Mouse (Mus musculus) ovary, postnatal 14 days (tissue): Measurements from ENCODE around the gene 4930539E08Rik.
A peak's percentile ranks its signal among the peaks of the same experiment; 100 is the strongest.

ENCODE experiments used
- DNase-seq: peaks from one replicate; pipeline ENCODE4 v3.0.0; 2022; ENCODE audit warnings: low spot score

The 4930539E08Rik gene

DNA sequence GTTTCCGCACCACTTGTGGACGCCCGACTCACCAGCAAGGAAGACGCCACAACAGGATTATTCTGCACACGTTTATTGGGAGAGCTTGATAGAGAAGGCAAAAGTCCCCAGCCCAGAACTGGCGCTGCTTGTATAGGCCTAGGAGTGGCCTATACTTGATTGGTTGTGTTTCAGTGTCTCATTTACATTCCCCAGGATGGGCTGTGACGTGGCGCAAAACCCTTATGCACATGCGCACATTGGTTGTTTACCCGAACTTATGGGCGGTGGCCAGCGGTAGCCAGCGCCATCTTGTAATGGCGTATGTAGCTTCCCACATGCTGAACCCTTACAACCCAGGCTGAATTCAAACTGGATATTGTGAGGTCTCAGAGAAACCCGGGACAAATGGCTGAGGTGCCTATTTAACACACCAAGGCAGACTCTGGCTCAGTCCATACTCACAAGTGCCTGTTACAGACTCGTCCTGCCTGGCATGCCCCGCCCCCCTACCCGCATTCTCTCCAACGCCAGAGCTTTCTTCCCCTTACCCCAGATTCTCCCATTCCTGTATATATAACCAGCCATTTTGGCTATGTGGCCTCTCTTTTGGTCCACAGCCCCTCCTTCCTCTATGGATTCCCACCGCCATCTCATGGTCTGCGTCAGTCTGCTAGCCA, 19.8 kb downstream of the 4930539E08Rik start:
- DNase-seq = no peak

DNA sequence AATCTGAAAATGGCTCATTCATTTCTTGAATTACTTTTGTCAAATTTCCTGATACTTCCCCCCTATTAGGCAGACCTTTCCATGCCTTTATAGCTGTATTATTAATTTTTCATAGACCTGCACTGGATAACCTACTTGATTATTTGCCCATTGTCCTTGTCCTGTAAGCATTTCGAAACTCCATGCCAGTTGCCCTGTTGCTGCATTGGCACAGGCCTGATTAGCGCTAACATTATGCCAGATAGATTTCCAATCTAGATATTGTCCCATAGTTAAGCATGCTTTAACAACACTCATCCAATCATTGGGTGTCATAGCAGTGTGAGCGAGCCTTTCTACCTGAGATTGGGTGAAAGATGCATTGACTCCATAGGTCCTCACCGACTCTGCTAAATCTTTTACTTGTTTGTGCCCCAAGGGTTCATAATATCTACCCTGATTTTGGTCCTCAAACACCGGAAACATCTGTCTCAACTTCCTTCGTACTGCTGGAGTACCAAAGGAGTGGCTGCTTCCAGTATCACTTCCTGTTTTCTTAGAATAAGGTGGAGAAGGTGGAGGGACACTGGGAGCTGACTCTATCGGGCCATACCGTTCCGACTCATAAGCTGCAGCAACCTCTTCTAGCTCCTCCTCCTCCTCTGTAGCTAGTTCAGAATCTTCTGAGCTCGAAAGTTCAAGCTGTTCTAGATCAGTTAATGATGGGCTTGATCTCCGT, 20.9 kb downstream of the 4930539E08Rik start:
- no peak for DNase-seq

DNA sequence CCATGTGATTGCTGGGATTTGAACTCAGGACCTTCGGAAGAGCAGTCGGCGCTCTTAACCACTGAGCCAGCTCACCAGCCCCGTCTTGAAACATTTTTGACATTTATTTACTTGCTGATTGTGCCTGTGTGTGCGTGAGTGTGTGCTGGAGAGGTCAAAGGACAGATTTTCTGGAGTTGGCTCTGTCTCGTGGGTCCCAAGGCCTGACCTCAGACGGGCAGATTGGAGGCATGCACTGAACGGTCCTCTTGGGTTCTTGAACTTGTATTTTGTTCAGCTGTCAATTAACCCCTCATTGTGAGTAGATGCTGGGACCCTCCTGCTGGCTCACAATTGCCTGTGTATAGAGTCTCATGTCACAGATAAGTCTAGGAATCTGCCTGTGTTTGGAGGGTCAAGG, 28.9 kb downstream of the 4930539E08Rik start:
- DNase-seq = no peak

DNA sequence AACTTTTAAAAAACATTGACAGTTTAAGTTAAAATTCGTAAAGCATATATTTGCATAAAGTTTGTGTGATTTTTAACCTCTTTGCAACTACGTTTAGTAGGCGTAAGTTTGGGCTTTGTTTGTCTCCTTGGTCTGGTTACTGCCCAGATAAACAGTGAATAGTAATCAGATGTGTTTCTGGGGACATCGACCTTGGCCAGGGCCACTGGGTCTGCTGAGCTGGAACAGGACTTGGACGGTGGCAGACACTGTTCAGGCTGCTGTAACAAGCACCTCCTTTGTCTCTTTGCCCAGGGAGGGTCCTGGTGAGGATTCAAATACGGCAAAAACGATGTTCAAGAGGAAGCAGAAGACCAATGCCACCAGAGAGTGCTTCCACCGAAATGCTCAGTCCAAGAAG, 29.9 kb downstream of the 4930539E08Rik start:
- DNase-seq = no peak

DNA sequence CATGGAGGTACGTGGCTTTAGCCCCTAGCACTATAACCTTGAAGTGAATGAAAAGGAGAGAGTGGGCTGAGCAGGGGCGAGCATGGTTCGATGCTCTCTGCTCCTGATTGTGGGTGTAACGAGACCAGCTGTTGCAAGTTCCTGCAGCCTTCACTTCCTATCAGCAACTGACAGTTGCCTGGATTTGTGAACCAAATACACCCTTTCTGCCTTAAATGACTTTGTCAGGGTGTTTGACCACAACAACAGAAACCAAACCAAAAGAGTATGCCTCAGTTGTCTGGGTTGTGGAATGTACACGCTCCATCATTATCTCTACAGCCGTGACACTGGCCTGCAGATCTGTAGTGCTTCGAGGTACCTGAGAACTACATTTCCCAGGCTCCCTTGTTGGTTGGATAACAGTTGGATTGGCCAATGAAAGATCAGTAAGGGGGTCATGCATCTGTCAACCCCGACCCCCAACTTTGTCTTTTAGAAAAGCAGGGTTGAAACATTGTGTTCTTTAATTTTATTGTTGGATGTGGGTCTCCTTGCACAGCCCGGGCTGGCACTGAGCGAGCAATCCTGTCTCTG, 31.1 kb downstream of the 4930539E08Rik start:
- DNase-seq = no peak

DNA sequence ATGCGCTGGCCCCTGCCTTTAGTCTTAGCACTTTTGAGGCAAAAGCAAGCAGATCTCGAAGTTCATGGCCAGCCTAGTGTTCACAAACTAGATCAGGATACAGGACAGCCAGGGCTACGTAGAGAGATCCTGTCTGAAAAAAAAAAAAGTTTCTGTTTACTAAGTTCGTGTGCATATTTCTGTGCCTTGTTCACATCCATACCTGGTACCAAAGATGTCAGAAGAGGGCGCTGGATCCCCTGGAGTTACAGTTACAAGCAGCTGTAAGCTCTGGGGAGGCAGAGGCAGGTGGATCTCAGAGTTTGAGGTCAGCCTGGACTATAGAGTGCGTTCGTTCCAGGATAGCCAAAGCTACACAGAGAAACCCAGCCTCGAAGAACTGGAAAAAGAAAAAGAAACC, 32.3 kb downstream of the 4930539E08Rik start:
- DNase-seq = no peak

DNA sequence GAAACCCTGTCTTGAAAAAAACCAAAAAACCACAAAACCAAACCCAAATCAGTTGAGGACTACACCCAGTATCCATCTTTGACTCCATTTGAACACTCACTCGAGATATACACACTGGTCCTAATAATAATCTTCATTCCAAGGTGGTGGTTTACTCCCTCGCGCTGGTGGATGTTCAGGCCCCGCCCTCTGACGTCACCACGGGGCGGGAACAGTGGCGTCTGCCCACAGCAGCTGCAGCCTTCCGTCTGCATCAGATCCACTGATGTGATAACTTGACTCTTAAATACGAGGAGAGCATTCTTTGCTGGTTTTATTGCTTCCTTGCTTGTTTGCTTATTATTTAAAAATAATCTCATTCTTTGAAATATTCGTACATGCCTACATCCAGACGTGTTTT, 32.8 kb downstream of the 4930539E08Rik start:
- DNase-seq = peak; percentile 54

DNA sequence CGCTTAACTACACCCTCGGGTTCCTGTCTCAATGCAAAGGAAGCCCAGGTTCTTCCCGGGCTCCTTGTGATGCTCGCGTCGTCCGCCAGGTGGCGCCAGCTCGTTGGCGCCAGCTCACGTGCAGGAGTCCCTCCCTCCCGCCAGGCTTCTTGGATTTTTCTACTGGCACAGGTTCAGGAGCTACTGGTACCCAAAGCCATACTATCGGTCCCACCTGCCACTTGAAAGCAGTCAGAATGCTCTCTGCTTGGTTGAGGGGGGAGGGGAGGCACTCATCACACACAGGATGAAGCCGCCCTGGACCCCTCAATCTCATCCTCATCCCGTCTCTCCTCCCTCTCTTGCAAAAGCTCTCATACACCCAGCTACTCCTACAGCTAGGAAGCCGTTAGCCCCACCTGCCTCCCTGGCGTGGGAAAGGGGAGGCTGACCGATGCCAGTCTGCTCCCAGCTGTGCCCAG, 35.2 kb downstream of the 4930539E08Rik start:
- DNase-seq = peak; percentile 78

DNA sequence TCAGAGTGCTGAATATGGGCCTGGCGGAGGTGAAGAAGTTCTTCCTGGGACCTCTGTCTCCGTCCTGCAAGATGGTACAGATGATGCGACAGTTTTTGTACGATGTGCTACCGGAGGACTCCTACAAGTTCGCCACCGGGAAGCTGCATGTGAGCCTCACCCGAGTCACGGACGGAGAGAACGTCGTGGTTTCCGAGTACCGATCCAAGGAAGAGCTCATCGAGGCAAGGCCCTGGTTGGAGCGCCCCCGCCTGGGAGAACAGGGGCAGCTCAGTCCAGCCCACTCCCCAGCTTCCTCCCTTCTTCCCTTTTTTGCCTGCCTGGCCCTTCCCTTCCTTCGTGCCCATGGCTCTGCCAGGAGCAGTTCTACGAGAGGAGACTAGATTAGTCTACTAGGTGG, 38.3 kb downstream of the 4930539E08Rik start:
- no peak for DNase-seq

DNA sequence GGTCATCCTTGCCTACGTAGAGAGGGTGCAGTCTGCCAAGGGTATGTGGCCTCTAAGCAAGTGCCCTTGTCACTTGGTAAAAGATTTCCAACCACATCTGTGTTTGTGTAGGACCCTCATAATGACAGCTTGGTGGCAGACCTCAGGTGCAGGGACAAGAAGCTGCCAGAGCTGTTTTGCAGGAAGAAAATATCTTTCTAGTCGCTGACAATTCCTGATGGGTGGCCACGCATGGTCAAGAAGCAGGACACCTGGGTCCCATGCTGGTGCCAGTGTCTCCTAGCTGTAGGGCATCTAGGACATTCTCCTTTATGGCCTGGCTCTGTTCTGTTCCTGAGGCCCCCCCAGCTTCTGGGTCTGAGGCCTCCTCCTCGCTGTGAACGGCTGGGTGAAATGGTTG, 38.8 kb downstream of the 4930539E08Rik start:
- DNase-seq = no peak

DNA sequence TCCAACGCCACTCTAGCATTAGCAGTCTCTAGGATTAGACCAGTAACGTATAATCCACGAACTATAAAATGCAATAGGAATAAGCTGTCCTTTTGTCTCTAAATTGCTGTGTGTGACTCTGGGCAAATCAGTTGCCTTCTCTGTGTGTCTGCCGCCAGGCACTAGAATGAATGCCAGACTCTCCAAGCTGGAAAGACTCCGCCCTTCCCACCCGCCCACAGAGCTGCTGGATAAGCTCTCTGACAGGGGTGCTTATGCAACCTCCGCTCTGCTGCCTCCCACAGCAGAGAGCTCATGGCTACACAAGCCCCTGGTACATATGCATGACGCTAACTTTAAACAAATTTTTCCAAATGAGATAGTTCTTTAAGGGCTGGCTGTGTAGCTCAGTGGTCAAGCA, 39.8 kb downstream of the 4930539E08Rik start:
- DNase-seq = no peak

DNA sequence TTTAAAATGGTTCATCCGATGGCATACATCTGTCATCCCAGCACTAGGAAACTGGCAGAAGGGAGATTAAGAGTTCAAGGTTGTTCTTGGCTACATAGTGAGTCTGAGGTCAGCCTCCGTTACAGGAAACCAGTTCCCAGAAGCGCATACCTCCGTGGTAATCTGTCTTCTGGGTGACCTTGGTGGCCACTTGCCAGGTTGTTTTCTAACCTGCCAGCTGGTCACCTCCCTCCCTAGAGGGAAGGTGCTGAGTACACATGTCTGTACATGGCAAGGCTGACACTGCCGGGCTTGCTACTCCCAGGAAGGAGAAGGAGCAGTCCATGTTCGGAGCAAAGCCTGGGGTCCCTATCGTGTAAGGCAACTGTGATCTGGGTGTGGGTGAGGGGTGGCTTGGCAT, 40.3 kb downstream of the 4930539E08Rik start:
- peak; percentile 47 for DNase-seq

DNA sequence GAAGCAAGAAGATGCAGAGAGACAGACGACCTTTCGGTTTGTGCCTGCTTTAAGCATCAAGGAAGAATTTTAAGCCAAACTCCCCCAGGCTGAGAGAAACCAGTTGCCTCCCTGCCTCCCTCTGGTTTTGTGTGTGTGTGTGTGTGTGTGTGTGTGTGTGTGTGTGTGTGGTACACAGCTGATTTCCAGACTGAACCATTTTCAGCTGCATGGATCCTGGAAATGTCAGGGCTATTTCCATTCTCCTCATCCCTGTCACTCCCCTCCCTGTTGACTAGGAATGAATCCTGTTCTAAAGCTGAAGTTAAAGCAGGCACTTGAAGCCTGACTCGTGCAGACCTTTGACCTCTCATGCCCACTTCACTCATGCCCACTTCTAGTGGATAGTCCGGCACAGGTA, 40.9 kb downstream of the 4930539E08Rik start:
- DNase-seq = no peak

DNA sequence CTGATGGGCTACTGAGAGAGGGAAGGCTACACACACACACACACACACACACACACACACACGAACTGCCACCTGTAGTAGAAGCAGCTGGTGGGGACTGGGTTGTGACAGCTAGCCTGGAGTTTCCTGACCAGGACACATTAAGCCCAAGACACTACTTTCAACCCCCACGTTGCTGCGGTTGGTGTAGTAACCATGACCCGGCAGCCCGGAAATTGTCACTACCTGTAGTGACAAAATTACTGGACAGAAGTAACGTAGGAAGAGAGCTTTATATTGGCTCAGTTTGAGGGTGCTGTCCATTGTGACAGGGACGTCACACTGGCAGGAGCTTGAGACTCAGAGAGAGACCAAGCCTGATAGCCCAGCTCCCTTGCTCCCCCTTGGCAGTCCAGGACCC, 42.8 kb downstream of the 4930539E08Rik start:
- DNase-seq = no peak

DNA sequence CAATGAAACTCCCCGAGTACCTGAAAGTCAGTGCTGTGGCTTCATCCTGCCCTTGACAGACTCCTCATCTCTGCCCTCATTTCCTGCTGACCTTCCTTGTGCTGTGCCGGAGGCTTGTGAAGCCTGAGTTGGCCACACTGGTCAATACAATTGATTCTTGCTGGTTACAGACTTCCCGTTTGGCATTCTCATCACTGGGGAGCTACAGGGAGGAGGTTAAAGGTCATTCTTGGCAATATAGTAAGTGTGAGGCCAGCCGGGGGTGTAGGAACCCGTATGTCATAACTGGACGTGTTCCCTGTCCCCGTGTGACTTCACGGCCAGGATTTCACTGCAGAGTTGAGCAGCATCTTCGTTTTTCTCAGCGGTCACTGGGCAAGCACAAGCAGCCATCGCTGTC, 43.3 kb downstream of the 4930539E08Rik start:
- DNase-seq = no peak

DNA sequence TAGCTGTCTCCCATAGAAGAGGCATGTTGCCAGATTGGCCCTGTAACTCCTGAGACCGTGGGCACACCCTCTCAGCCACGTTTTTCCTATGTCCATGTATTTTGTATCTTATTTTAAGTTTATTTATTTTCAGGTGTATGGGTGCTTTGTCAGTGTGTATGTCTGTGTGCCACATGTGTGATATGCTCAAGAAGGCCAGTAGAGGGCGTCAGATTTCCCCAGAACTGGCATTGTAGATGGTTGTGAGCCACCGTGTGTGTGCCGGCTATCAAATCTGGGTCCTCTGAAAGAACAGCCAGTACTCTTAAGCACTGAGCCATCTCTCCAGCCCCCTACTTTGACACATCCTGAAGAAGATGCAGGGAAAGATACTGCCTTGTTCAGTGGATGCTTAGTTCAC, 44.7 kb downstream of the 4930539E08Rik start:
- DNase-seq = no peak

DNA sequence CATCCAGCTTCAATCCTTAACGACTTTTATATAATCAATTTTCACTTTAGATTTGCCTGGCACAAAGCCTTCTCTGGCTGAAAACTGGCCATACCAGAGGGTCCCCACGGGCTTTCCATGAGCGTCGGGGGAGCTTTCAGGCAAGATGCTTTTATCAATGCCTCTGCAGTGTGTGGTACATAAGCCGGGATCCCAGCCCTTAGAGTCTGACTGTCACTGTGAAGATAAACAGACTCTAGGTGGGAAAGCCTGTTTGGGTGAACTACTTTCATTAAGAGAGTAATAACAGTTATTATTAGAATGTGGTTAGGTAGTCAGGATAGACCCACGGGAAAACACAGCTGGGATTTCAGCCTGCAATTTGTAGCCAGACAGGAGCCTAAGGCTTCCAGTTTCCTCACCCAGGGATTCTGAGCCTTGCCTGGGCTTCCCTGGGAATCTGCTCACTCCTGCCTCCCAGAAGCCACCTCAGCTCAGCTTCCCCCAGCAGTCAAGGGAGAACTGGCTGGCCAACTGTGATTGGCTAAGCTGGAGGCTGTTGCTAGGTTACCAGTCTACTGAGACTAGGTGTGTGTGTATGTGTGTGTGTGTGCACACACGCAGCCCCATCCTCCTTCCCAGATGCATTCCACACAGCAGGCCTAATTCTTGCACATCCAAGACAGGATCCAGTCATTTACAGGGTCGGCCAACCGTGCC, 45.6 kb downstream of the 4930539E08Rik start:
- DNase-seq = no peak

DNA sequence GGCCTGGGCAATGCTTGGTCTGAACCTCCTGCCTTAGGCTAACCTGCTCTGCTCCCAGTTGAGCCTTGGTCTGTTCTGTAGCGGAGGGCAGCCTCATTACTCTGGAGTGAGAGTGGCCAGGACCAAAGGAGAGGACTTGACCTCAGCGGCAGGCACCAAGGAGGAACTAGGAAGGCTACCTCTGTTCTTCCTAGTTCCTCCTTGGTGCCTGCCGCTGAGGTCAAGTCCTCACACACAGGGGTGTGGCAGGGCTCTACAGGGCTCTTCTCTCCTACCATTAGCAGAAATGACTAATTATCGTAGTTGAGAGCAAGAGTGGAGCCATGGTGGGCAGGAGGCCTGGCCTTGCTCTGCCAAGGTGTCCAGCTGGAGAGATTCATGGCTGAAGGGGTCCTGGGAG, 47.7 kb downstream of the 4930539E08Rik start:
- no peak for DNase-seq

DNA sequence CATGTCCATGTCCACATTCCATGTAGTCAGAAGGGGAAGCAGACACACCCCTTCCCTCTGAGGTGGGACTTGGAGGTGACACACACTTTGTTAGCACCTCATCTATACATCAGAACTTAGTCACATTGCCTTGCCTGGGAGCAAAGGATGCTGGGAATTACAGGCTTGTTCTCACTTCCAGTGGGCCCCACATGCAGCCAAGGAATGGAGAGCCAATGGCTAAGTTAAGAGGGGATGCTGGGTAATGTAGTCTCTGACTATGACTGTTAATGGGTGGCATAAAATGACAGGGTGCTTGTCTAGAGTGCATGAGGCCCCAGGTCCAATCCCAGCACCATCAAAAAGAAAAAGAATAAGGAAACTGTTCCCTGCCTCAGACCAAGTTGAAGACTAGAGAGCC, 48.2 kb downstream of the 4930539E08Rik start:
- DNase-seq = no peak

DNA sequence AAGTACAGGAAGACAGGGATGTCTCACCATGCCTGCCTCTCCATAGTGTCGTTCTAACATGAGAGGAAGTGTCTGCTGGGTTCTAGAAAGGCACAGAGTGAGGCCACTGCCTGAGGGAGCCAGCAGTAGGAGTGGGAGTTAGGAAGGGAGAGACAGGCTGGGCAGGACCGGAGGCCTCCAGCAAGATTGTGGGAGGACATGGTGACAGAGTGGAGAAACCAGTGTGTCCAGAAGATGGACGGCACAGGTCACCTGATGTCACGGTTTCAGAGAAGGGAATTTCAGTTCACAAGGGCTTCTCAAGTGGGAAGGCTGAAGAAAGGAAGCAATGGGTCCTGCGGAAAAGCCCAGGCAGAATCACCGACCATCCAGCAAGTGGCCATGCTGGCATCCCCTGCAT, 50.7 kb downstream of the 4930539E08Rik start:
- no peak for DNase-seq

DNA sequence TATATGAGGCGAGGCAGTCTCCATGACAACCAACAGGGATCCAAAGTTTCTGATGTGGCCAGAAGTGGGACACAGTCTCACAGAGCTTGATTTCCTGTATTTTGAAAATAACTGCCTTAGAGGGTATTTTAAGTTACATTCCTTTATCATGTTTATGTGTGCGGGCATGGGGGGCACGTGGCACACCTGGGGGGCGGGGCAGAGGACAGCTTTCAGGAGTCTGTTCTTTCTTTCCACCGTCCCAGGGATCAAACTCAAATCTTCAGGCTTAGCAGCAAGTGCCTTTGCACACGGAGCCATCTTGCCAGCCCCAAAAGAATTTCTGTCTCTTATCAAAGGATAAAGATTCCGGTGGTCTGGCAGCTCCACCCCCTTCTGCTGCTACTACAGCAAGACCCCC, 51.2 kb downstream of the 4930539E08Rik start:
- no peak for DNase-seq

DNA sequence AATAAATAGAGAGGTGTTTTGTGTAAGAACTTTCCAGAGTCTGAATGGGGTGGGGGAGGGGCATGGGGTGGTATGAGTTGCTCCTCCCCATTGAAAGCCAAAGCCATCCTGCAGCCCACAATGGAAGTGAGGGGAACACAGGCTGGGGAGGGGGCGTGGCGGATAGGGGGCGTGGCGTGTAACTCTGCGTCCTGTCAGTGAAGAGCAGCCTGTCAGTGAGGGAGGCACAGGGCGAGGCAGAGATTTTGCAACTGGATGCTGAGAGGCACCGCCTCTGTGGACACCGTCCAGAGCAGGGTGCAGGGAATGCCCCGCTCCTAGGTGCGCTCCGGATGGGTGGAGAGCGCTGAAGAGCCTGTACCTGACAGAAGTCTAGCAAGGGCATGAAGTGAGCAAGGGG, 56.9 kb downstream of the 4930539E08Rik start, which contains the start of gene Pnpla1:
Gene Pnpla1, plus strand, starts transcription at position 207 of the 400 bp plus-strand sequence.
- no peak for DNase-seq

DNA sequence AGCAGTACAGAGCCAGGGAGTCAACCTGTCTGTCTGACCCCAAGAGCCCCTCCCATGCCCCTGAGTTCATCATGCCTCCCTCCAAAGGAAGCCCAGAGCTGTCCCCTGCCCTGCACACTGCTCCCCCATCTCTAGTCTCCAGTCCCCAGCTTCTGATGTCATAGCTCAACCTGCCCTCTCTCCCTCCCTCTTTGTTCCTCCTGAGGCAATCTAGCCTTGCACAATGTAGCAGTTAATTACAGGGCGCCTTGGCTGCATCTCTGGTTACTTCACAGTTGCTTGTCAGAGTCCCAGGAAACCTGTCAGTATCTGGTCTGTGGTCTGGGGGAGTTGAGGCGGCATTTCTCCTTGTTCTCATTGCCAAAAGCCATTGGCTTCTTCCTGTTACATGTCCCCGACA, 59.1 kb downstream of the 4930539E08Rik start:
- peak; percentile 31 for DNase-seq
